Mouse (Mus musculus): ENCODE results near the gene Atxn1. TPM values are rescaled to one million over a fixed set of nuclear protein-coding genes. Genes with fewer than 3 reads are reported as not detected.

Gene Atxn1
- total and polyA plus RNA-seq, 3 experiments = 0.39 to 1.1 TPM; not detected in 1

DNA sequence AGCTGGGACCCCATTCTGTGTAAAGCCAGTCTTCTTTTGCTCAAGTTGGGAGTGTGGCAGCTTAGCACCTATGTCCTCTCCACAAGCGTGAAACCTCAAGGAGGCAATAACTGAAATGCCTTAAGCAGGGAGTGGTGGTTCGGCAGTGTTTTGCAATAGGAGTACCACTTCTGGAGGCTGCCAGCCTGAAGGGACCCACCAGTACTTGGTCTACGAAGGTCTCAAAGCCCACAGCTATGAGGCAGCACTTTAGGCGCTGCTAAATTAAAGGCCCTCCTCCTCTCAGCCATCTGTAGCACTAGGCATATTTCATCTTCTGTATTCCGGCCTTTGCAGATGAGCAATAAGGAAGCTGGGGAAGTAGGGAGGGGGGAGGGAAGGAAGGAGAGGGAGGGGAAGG is 35.1 kb downstream of the Atxn1 start:
- no peak overlapping the region for H3K9ac ChIP-seq (ENCODE audit: control insufficient read depth, low read depth, low read length, poor library complexity, severe bottlenecking)
- H3K4me3 ChIP-seq (ENCODE audit: control insufficient read depth in 1 of 2, insufficient read depth in 1 of 2, low read depth in 2 of 2, low read length in 2 of 2) = no peak overlapping the region
- no peaks in the 10 kb centered on the region for H3K36me3 ChIP-seq (ENCODE audit: control insufficient read depth in 1 of 2, insufficient read depth in 2 of 2, low read length in 2 of 2)
- no peaks in the 10 kb centered on the region for H3K4me1 ChIP-seq (ENCODE audit: control insufficient read depth in 1 of 2, insufficient read depth in 2 of 2, low read length in 2 of 2)
- no peaks in the 10 kb centered on the region for H3K27me3 ChIP-seq (ENCODE audit: control insufficient read depth in 1 of 2, insufficient read depth in 2 of 2, low read length in 2 of 2)
- H3K27ac ChIP-seq (ENCODE audit: control insufficient read depth, low read depth, low read length) = no peak overlapping the region
- TF ChIP-seq POLR2AphosphoS5 (IDR thresholded peaks at IDR 0.05; ENCODE audit: borderline replicate concordance, low read depth, low read length) (no peak), SIN3A (IDR thresholded peaks at IDR 0.05; ENCODE audit: low read length) (no peak), NRF1 (IDR thresholded peaks at IDR 0.05; ENCODE audit: insufficient read depth, low read depth, low read length, poor library complexity, severe bottlenecking) (no peak), MYC (IDR thresholded peaks at IDR 0.05; ENCODE audit: low read depth, low read length) (no peak), NELFE (IDR thresholded peaks at IDR 0.05; ENCODE audit: low read depth, low read length) (no peak), MAZ (IDR thresholded peaks at IDR 0.05; ENCODE audit: low read depth, low read length) (no peak), RAD21 (IDR thresholded peaks at IDR 0.05; ENCODE audit: low read depth, low read length) (no peak), ZKSCAN1 (IDR thresholded peaks at IDR 0.05; ENCODE audit: low read depth, low read length) (no peak), CHD1 (IDR thresholded peaks at IDR 0.05; ENCODE audit: low read depth, low read length) (no peak), MAX (IDR thresholded peaks at IDR 0.05; ENCODE audit: low read length) (no peak), HCFC1 (IDR thresholded peaks at IDR 0.05; ENCODE audit: low read depth, low read length) (no peak), BHLHE40 (IDR thresholded peaks at IDR 0.05; ENCODE audit: borderline replicate concordance, low read depth, low read length) (no peak), ELF1 (IDR thresholded peaks at IDR 0.05; ENCODE audit: low read depth, low read length) (no peak), CHD2 (IDR thresholded peaks at IDR 0.05; ENCODE audit: low read length) (no peak), ETS1 (IDR thresholded peaks at IDR 0.05; ENCODE audit: low read depth, low read length) (no peak), USF2 (IDR thresholded peaks at IDR 0.05; ENCODE audit: borderline replicate concordance in 1 of 2, insufficient read depth in 1 of 2, low read depth in 1 of 2, low read length in 2 of 2) (no peak), SMC3 (IDR thresholded peaks at IDR 0.05; ENCODE audit: low read depth, low read length) (no peak), POLR2A (IDR thresholded peaks at IDR 0.05; ENCODE audit: control insufficient read depth in 1 of 2, insufficient read depth in 1 of 2, low read depth in 1 of 2, low read length in 2 of 2, poor library complexity in 1 of 2) (no peak), TCF12 (IDR thresholded peaks at IDR 0.05; ENCODE audit: low read depth, low read length) (no peak)
- DNase-seq (ENCODE audit: low read depth, low spot score) = no peak
- no peaks in the 10 kb centered on the region for H3K9me3 ChIP-seq (replicated peaks; ENCODE audit: insufficient read depth, low read length)
- no peaks in the 10 kb centered on the region for H3K79me2 ChIP-seq (ENCODE audit: control insufficient read depth, insufficient read depth, low read length, poor library complexity)

DNA sequence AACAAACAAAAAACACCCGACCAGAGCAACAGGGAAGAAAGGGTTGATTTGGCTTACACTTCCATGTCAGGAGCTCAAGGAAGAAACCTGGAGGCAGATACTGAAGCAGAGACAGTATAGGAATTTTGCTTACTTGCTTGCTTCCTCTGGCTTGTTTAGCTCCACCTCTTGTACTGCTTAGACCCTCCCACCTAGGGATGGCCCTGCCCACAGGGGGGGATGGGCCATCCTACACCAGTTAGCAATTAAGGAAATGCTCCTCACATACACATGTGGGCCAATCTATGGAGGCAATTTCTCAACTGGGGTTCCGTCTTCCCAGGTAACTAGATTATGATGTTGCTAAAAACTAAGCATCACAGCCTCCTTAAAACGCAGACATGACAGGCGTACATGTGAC is 39.5 kb downstream of the Atxn1 start:
- Histone ChIP-seq H3K27ac (ENCODE audit: control insufficient read depth, low read depth, low read length) (no peak overlapping the region), H3K9me3 (replicated peaks; ENCODE audit: insufficient read depth, low read length) (no peaks in the 10 kb centered on the region), H3K9ac (ENCODE audit: control insufficient read depth, low read depth, low read length, poor library complexity, severe bottlenecking) (no peak overlapping the region), H3K79me2 (ENCODE audit: control insufficient read depth, insufficient read depth, low read length, poor library complexity) (no peaks in the 10 kb centered on the region), H3K36me3 (ENCODE audit: control insufficient read depth in 1 of 2, insufficient read depth in 2 of 2, low read length in 2 of 2) (peaks cover 0 to 2% of the 10 kb centered on the region in 2 experiments; a peak in 1 of 4 replicates), H3K27me3 (ENCODE audit: control insufficient read depth in 1 of 2, insufficient read depth in 2 of 2, low read length in 2 of 2) (no peaks in the 10 kb centered on the region), H3K4me1 (ENCODE audit: control insufficient read depth in 1 of 2, insufficient read depth in 2 of 2, low read length in 2 of 2) (peaks cover 3 to 4% of the 10 kb centered on the region in 2 experiments; a peak in 3 of 4 replicates), H3K4me3 (ENCODE audit: control insufficient read depth in 1 of 2, insufficient read depth in 1 of 2, low read depth in 2 of 2, low read length in 2 of 2) (no peak overlapping the region)
- TF ChIP-seq UBTF (IDR thresholded peaks at IDR 0.05; ENCODE audit: borderline replicate concordance, insufficient read depth, low read depth, low read length) (no peak), GABPA (IDR thresholded peaks at IDR 0.05; ENCODE audit: low read depth, low read length) (no peak)
- DNase-seq (ENCODE audit: low read depth, low spot score) = peak; percentile 28
